Mouse (Mus musculus) heart, embryonic 12.5 days (tissue): ENCODE results near the gene Sox10. TPM values are rescaled to one million over a fixed set of nuclear protein-coding genes. Genes with fewer than 3 reads are reported as not detected.

Source experiments
- ATAC-seq: fragments of 200-750 bp; cut with Nextera tagmentation; 2 replicates; pipeline ENCODE4 v1.8.0; 2017; ENCODE audit warnings: moderate TSS enrichment, moderate library complexity; ENCODE audit not compliant: insufficient number of reproducible peaks, low FRiP score
- H3K27ac ChIP-seq: fragments of 300-500 bp; sonication (generic); 2 replicates; pipeline ENCODE4 v1.5.1; 2016; ENCODE audit warnings: mild to moderate bottlenecking, moderate library complexity; ENCODE audit not compliant: poor library complexity, severe bottlenecking
- H3K27me3 ChIP-seq: fragments of 300-500 bp; sonication (generic); replicated peaks from 2 replicates; pipeline ENCODE4 v1.6.1; 2016; ENCODE audit warnings: mild to moderate bottlenecking, moderate library complexity
- H3K36me3 ChIP-seq: fragments of 300-500 bp; sonication (generic); 2 replicates; pipeline ENCODE4 v1.6.1; 2016; ENCODE audit warnings: mild to moderate bottlenecking, moderate library complexity
- H3K4me1 ChIP-seq: fragments of 300-500 bp; sonication (generic); replicated peaks from 2 replicates; pipeline ENCODE4 v1.6.1; 2016; ENCODE audit warnings: mild to moderate bottlenecking
- H3K4me2 ChIP-seq: fragments of 300-500 bp; sonication (generic); 2 replicates; pipeline ENCODE4 v1.6.1; 2016; ENCODE audit warnings: mild to moderate bottlenecking, moderate library complexity
- H3K4me3 ChIP-seq: fragments of 300-500 bp; sonication (generic); 2 replicates; pipeline ENCODE4 v1.5.1; 2016; ENCODE audit warnings: mild to moderate bottlenecking
- H3K9ac ChIP-seq: fragments of 300-500 bp; sonication (generic); 2 replicates; pipeline ENCODE4 v1.6.1; 2016; ENCODE audit warnings: mild to moderate bottlenecking, moderate library complexity
- H3K9me3 ChIP-seq: fragments of 300-500 bp; sonication (generic); replicated peaks from 2 replicates; pipeline ENCODE4 v1.6.1; 2016; ENCODE audit warnings: mild to moderate bottlenecking, moderate library complexity
- WGBS: fragments of 180-500 bp; shearing (Covaris S2); methylation state at CpG from one replicate; pipeline ENCODE4 v1.1.7; 2016; 5-methylcytosine and 5-hydroxymethylcytosine counted together
- polyA plus RNA-seq: library from polyadenylated mRNA; unstranded; fragments of >200 nt; fragmentation: Nextera tagmentation; extraction: Ambion mirVana; gene quantifications from 2 replicates; pipeline ENCODE4 v1.2.1, GENCODE M21; 2016

Sox10 gene
- polyA plus RNA-seq, 1 experiment from 2014 or later, result 0.28 TPM

GRCm38 (mm10) chr15:79135332-79135731 is 29.7 kb downstream of the Sox10 start:
- no peak for ATAC-seq
- no peak overlapping the region for H3K4me3 ChIP-seq
- H3K9me3 ChIP-seq, result no peaks in the 10 kb centered on the region
- no peak overlapping the region for H3K27ac ChIP-seq
- H3K4me1 ChIP-seq, result peaks cover 7% of the 10 kb centered on the region
- no peaks in the 10 kb centered on the region for H3K27me3 ChIP-seq
- 77% methylated on average over 9 of the region's 9 CpGs for WGBS
- no peak overlapping the region for H3K9ac ChIP-seq
- H3K36me3 ChIP-seq, result peaks cover 46% of the 10 kb centered on the region
- no peak overlapping the region for H3K4me2 ChIP-seq

DNA sequence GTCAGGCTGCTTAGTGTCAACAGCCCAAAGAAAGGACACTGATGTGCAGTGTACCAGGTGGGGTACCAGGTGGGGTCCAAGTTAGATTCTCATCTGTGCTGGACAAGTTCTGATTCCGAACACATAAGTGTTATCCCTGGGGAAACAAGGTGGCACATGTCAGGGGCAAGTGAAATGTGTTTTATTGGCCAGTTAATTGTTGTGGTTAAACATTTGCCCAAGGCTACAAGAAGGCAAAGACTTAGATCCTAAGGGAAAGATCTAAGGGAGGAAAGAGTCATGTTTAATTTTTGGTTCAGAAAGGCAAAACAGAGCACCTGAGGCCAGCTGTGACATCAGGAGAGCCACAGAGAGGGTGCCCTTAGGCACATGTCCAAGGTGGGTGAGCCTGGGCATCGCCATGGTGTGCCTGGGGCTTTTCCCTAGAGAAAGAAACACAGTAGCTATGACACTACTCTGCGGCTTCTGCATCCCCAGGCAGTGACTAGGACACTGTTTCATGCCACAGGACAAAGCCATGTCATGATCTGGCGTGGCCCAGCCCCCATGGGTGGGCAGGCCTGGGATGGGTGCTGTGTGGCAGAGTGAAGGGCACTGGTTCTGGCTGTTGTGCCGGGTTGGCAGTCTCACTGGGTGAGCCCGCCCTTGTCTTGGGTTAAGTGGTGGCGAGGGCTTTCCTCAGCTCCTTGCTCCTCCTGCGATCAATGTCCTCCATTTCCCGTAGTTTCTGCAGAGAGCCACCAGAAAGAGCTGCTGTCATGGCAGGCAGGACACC is 30.4 kb downstream of the Sox10 start:
- H3K4me3 ChIP-seq, result no peak overlapping the region
- ATAC-seq, result no peak

GRCm38 (mm10) chr15:79133191-79133661 is 31.8 kb downstream of the Sox10 start:
- no peak overlapping the region for H3K4me2 ChIP-seq
- H3K36me3 ChIP-seq, result peaks cover 65% of the 10 kb centered on the region
- no peak overlapping the region for H3K9ac ChIP-seq
- peaks cover under 1% of the 10 kb centered on the region; the same call in 1 of the 2 replicates for H3K9me3 ChIP-seq
- 84% methylated on average over 6 of the region's 6 CpGs for WGBS
- H3K27ac ChIP-seq, result no peak overlapping the region
- no peak for ATAC-seq
- no peak overlapping the region for H3K4me3 ChIP-seq
- H3K4me1 ChIP-seq, result peaks cover 7% of the 10 kb centered on the region
- no peaks in the 10 kb centered on the region for H3K27me3 ChIP-seq

More for the DNA sequence above, 30.4 kb downstream of the Sox10 start:
- WGBS, result 83% methylated on average over 9 of the region's 9 CpGs
- Histone ChIP-seq H3K4me1 (peaks cover 7% of the 10 kb centered on the region), H3K9me3 (no peaks in the 10 kb centered on the region), H3K9ac (no peak overlapping the region), H3K27me3 (no peaks in the 10 kb centered on the region), H3K36me3 (peaks cover 53% of the 10 kb centered on the region), H3K4me2 (no peak overlapping the region), H3K27ac (no peak overlapping the region)

DNA sequence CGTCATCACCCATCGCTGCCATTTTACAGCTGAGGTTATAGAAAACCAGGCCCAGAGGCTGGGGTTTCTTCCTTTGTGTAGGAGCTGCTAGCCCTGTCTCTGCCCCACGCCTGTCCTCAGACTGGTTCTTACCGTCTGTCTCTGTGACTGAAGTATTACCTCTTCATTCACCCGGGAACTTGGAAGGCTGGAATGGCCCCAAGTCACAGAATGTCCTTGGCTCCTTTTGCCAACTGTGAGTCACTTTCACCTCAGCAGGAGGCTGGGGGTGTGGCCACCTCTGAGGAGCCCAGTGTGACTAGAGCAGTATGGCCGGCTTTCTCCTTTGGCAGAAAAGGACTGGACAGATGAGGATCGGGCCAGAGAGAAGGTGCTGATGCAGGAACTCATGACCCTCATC is 33.6 kb downstream of the Sox10 start:
- H3K27ac ChIP-seq, result no peak overlapping the region
- 53% methylated on average over 7 of the region's 7 CpGs for WGBS
- peaks cover 10% of the 10 kb centered on the region for H3K9me3 ChIP-seq
- H3K4me3 ChIP-seq, result no peak overlapping the region
- H3K36me3 ChIP-seq, result peaks cover 83% of the 10 kb centered on the region
- no peaks in the 10 kb centered on the region for H3K27me3 ChIP-seq
- H3K4me2 ChIP-seq, result no peak overlapping the region
- H3K4me1 ChIP-seq, result peaks cover 7% of the 10 kb centered on the region
- no peak overlapping the region for H3K9ac ChIP-seq
- no peak for ATAC-seq

DNA sequence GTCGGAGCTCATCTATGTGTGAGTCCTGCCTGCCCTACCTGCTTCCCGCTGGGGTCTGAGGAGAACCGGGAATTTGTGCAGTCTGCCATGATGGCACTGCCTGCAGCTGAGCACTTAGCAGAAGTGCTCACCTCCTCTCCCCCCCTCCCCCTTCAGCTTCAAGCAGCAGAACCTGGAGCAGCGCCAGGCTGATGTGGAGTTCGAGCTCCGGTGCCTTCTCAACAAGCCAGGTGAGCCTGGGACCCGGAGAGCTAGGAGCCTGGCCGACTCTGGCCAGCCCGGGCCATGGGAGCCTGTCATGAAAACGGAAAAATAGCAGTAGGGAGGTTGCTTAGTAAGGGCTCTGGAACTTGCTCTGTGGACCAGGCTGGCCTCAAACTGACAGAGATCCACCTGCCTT is 34.3 kb downstream of the Sox10 start:
- no peak overlapping the region for H3K9ac ChIP-seq
- 77% methylated on average over 10 of the region's 10 CpGs for WGBS

GRCm38 (mm10) chr15:79129311-79129710 is 35.7 kb downstream of the Sox10 start:
- ATAC-seq, result no peak
- Histone ChIP-seq H3K27ac (no peak overlapping the region), H3K4me1 (peaks cover 11% of the 10 kb centered on the region), H3K4me3 (no peak overlapping the region), H3K4me2 (no peak overlapping the region), H3K9ac (no peak overlapping the region), H3K9me3 (peaks cover 10% of the 10 kb centered on the region), H3K27me3 (no peaks in the 10 kb centered on the region), H3K36me3 (peaks cover 98% of the 10 kb centered on the region)
- 74% methylated on average over 7 of the region's 7 CpGs for WGBS

More for the DNA sequence above, 34.3 kb downstream of the Sox10 start:
- no peak overlapping the region for H3K27ac ChIP-seq
- peaks cover 10% of the 10 kb centered on the region for H3K9me3 ChIP-seq
- no peak for ATAC-seq
- no peak overlapping the region for H3K4me3 ChIP-seq
- H3K4me1 ChIP-seq, result peaks cover 7% of the 10 kb centered on the region
- H3K27me3 ChIP-seq, result no peaks in the 10 kb centered on the region
- peaks cover 90% of the 10 kb centered on the region for H3K36me3 ChIP-seq
- no peak overlapping the region for H3K4me2 ChIP-seq

DNA sequence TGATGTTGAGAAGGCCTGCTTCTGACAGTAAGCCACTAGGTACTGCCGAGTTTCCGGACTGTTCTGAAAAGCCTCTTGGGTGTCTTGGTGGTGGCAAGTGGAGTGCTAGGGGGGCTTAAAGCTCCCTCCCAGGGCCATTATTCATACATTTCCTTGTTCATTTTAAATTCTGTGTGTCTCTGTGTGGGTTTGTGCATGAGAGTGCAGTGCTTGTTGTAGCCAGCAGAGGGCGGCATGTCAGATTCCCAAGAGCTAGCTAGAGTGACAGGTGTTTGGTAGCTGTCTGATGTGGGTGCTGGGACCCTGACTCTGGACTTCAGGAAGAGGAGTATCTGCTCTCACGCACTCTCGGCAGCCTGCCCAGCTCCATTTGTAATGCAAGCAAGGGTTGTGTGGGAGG is 36.8 kb downstream of the Sox10 start:
- Histone ChIP-seq H3K36me3 (peaks cover 98% of the 10 kb centered on the region), H3K27me3 (no peaks in the 10 kb centered on the region), H3K4me3 (no peak overlapping the region), H3K4me1 (peaks cover 21% of the 10 kb centered on the region), H3K27ac (no peak overlapping the region), H3K4me2 (no peak overlapping the region), H3K9ac (no peak overlapping the region), H3K9me3 (peaks cover 10% of the 10 kb centered on the region)
- WGBS, result 90% methylated on average over 5 of the region's 5 CpGs
- ATAC-seq, result no peak

DNA sequence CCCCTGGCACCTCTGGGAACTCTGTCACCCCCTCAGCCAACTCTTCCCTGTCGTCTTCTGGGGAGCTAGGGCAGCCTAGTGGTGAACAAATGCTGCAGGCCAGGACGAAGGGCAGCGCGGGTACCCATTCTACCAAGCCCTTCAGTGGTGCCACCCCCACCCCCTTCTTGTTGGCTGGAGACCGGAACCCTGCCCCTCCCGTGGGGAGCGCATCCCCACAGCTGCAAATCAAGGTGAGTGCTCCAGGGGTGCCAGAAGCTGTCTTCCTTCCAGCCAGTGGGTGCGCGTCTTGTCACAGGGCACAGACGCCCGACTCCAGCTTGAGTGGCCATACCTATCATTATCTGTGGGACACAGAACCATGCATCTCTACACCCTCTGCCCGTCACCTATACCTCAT is 37.9 kb downstream of the Sox10 start:
- WGBS, result 89% methylated on average over 12 of the region's 12 CpGs
- Histone ChIP-seq H3K27me3 (no peaks in the 10 kb centered on the region), H3K27ac (no peak overlapping the region), H3K4me2 (no peak overlapping the region), H3K9me3 (peaks cover 10% of the 10 kb centered on the region), H3K4me1 (peaks cover 27% of the 10 kb centered on the region), H3K9ac (no peak overlapping the region), H3K4me3 (no peak overlapping the region), H3K36me3 (peaks cover 98% of the 10 kb centered on the region)
- ATAC-seq, result no peak

DNA sequence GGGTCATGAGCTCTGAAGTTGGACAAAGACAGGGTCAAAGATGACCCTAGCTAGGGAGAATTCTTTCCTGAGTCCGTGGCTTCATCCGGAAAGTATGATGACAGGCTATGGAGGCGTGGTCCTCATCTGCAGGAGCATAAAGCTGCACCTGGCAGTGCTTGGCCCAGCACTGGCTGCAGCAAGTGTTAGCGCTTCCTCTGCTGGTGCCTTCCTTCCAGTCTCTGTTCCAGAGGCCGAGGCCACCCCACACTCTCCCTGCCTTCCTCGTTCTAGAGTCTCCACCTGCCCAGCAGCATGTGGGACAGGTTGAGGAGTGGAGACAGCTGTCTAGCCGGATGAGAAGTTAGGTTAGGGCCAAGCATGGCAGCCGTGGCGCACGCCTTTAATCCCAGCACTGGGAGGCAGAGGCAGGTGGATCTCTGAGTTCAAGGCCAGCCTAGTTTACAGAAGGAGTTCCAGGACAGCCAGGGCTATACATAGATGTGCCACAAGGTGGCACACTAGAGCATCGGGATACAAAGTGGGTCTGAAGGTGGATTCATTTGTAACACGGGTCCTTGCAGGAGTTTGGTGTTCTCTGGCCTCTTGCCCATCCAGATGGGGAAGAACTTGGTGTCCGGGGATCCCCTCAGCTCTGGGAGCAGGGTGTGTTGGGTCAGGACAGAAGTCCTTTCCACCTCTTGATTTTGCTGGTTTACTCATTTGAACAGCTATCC is 38.7 kb downstream of the Sox10 start:
- no peaks in the 10 kb centered on the region for H3K27me3 ChIP-seq
- no peak overlapping the region for H3K4me2 ChIP-seq
- peaks cover 10% of the 10 kb centered on the region for H3K9me3 ChIP-seq
- peaks cover 98% of the 10 kb centered on the region for H3K36me3 ChIP-seq
- H3K4me3 ChIP-seq, result no peak overlapping the region
- H3K9ac ChIP-seq, result no peak overlapping the region
- ATAC-seq, result no peak
- WGBS, result 75% methylated on average over 13 of the region's 13 CpGs
- H3K4me1 ChIP-seq, result peaks cover 27% of the 10 kb centered on the region
- H3K27ac ChIP-seq, result no peak overlapping the region

GRCm38 (mm10) chr15:79124331-79124875 is 40.6 kb downstream of the Sox10 start:
- Histone ChIP-seq H3K4me1 (peaks cover 20% of the 10 kb centered on the region), H3K9me3 (peaks cover 10% of the 10 kb centered on the region), H3K9ac (peak overlapping the region; percentile 28; the same call in 1 of the 2 replicates), H3K4me2 (no peak overlapping the region), H3K36me3 (peaks cover 98% of the 10 kb centered on the region), H3K27ac (peak overlapping the region; percentile 83), H3K27me3 (no peaks in the 10 kb centered on the region), H3K4me3 (no peak overlapping the region)
- ATAC-seq, result no peak
- WGBS, result 75% methylated on average over 10 of the region's 10 CpGs

GRCm38 (mm10) chr15:79123751-79124150 is 41.3 kb downstream of the Sox10 start:
- H3K27ac ChIP-seq, result peak overlapping the region; percentile 83
- WGBS, result 31% methylated on average over 6 of the region's 6 CpGs
- H3K9me3 ChIP-seq, result peaks cover 10% of the 10 kb centered on the region
- peak overlapping the region; percentile 28; the same call in 1 of the 2 replicates for H3K9ac ChIP-seq
- H3K4me2 ChIP-seq, result no peak overlapping the region
- ATAC-seq, result no peak
- H3K27me3 ChIP-seq, result no peaks in the 10 kb centered on the region
- H3K36me3 ChIP-seq, result peaks cover 100% of the 10 kb centered on the region
- peaks cover 20% of the 10 kb centered on the region for H3K4me1 ChIP-seq
- no peak overlapping the region for H3K4me3 ChIP-seq
